Mouse (Mus musculus): ENCODE results near the gene Ap1s1. TPM values are rescaled to one million over a fixed set of nuclear protein-coding genes. Genes with fewer than 3 reads are reported as not detected.
A peak's percentile ranks its signal among the peaks of the same experiment; 100 is the strongest.

The Ap1s1 gene
- polyA plus RNA-seq, 1 experiment, result 16.2 TPM

GRCm38 (mm10) chr5:136986695-136987137 lies 59.2 kb downstream of the Ap1s1 start, which contains the start of gene Plod3:
Gene Plod3, plus strand, starts transcription at chr5:136987019.
- WGBS, result under 1% methylated on average over 26 of the region's 26 CpGs

More at GRCm38 (mm10) chr5:136986695-136987137, 59.2 kb downstream of the Ap1s1 start, which contains the start of gene Plod3:
- Histone ChIP-seq H3K27ac (ENCODE audit: insufficient read depth, low read length) (peak within 1 kb of the TSS; percentile 58), H3K4me1 (ENCODE audit: control insufficient read depth, insufficient read depth, insufficient read length) (peaks cover 2% of the 10 kb centered on the region; the same call in 1 of the 2 replicates), H3K36me3 (ENCODE audit: control insufficient read depth, insufficient read depth, low read length) (peaks cover 10% of the 10 kb centered on the region), H3K27me3 (ENCODE audit: control insufficient read depth, insufficient read depth, low read length) (no peaks in the 10 kb centered on the region), H3K4me3 (ENCODE audit: extremely low read depth, insufficient read depth, insufficient read length) (peak within 1 kb of the TSS; percentile 76)
- TF ChIP-seq CTCF (IDR thresholded peaks at IDR 0.05; ENCODE audit: extremely low read depth, insufficient read depth, insufficient read length, insufficient replicate concordance) (no peak), POLR2A (IDR thresholded peaks at IDR 0.05; ENCODE audit: low read depth, low read length) (peak; percentile 31; the same call in 1 of the 2 replicates)
- DNase-seq (ENCODE audit: low read depth in 1 of 2, low spot score in 2 of 2), result peak; percentile 96 to 99

Other genes starting within 250 kb of the Ap1s1 start
- 0.87 and 0.98 TPM in 2 replicates for gene Col26a1, start 162.9 kb downstream of the Ap1s1 start, polyA plus RNA-seq (2012; rRNA removed)
- 6.3 and 8.3 TPM in 2 replicates for gene Ift22, start 138.0 kb downstream of the Ap1s1 start, polyA plus RNA-seq (2012; rRNA removed)
- 130 and 172 TPM in 2 replicates for gene Fis1, start 92.9 kb downstream of the Ap1s1 start, polyA plus RNA-seq (2012; rRNA removed)
- 2.6 and 3.4 TPM in 2 replicates for gene Cldn15, start 79.5 kb downstream of the Ap1s1 start, polyA plus RNA-seq (2012; rRNA removed)
- 37.2 and 41.6 TPM in 2 replicates for gene Plod3, start 59.1 kb downstream of the Ap1s1 start, polyA plus RNA-seq (2012; rRNA removed)
- 32.4 and 41.5 TPM in 2 replicates for gene Znhit1, start 58.1 kb downstream of the Ap1s1 start, polyA plus RNA-seq (2012; rRNA removed)
- gene Vgf, start 19.7 kb downstream of the Ap1s1 start, polyA plus RNA-seq (2012; rRNA removed), result not detected in 2 replicates
- 1.6 and 2.1 TPM in 2 replicates for gene Serpine1, start 26.1 kb upstream of the Ap1s1 start, polyA plus RNA-seq (2012; rRNA removed)
- 26.6 and 28.6 TPM in 2 replicates for gene Trim56, start 70.1 kb upstream of the Ap1s1 start, polyA plus RNA-seq (2012; rRNA removed)
- 0.07 TPM in 1 of 2 replicates, not detected in the other for gene Muc3, start 103.2 kb upstream of the Ap1s1 start, polyA plus RNA-seq (2012; rRNA removed)
- 2.6 and 4.0 TPM in 2 replicates for gene Muc3a, start 166.3 kb upstream of the Ap1s1 start, polyA plus RNA-seq (2012; rRNA removed)
- gene Ache, start 241.4 kb upstream of the Ap1s1 start, polyA plus RNA-seq (2012; rRNA removed), result 23.1 and 24.1 TPM in 2 replicates
- gene Ufsp1, start 248.5 kb upstream of the Ap1s1 start, polyA plus RNA-seq (2012; rRNA removed), result 10.3 and 11.1 TPM in 2 replicates

All from spleen, adult 2 months (tissue).